Comparison of ENCODE assay signal across 20 mouse cellular contexts in the genomic region with DNA sequence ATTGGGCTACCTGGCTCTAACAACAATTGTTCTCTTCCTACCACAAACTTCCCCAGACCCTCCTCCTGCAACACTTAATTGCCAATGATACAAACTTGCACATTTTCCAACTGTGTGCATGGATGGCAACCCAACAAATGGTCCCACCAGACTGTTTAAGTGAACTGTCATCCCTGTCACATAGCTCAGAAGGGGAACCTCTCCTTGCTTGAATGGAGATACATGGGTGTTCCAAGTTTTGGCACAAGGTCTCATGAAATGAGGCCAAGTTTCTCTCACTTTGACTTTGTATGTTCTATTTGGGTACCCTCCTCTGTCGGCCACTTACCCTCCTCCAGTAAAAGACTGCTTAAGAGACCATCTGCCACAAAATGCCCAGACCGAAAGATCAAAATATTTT.
DNase-seq lines count a peak whose midpoint lies in the region; ATAC-seq and TF ChIP-seq lines count a peak whose summit lies in the region.
"Had no signal": no experiment of that assay in that cellular context is flagged by ENCODE, and none has a peak within 500 bp of the region (broad histone marks: within the 10 kb centered on the region; RNA-seq: fewer than 3 reads in every experiment).

No protein-coding gene starts in this region.

- peak; percentile 30 to 48 for DNase-seq in cerebellum, postnatal 14 days
- DNase-seq in cerebellum, postnatal 25 days, result no peak
- DNase-seq in heart, embryonic 10.5 days (ENCODE audit: low spot score), result peak; percentile 72
- no peak for DNase-seq in heart, adult 8-10 months (ENCODE audit: low spot score)
- DNase-seq in midbrain, postnatal 0 days (ENCODE audit: low spot score), result peak; percentile 33
- DNase-seq in thymus, adult 2 months, result no peak
- DNase-seq: adrenal gland, postnatal 14 days; cerebellum, adult 11-12 months; cerebellum, adult 9-10 months; embryo, embryonic 11 days; gastrocnemius, adult 2 months; gastrocnemius, postnatal 25 days; heart, postnatal 4 days; kidney, adult 8-10 months had no signal

- no peaks in the 10 kb centered on the region for H3K36me3 ChIP-seq in heart, embryonic 10.5 days
- no peaks in the 10 kb centered on the region for H3K36me3 ChIP-seq in midbrain, postnatal 0 days (ENCODE audit: insufficient read depth, low read length)
- no peaks in the 10 kb centered on the region for H3K36me3 ChIP-seq in midbrain, embryonic 16.5 days (ENCODE audit: control insufficient read depth, insufficient read depth, low read length)
- H3K36me3 ChIP-seq in thymus, adult 2 months (ENCODE audit: control insufficient read depth, insufficient read depth, low read length), result no peaks in the 10 kb centered on the region
- H3K36me3 ChIP-seq: embryonic facial prominence, embryonic 15.5 days; hindbrain, embryonic 13.5 days had no signal

- TF ChIP-seq CTCF in midbrain, postnatal 0 days (IDR thresholded peaks at IDR 0.05), result no peak
- no peak for TF ChIP-seq CTCF in thymus, adult 2 months (IDR thresholded peaks at IDR 0.05; ENCODE audit: borderline replicate concordance, control insufficient read depth, extremely low read depth, insufficient read depth, low read length, poor library complexity)

- TF ChIP-seq POLR2A in thymus, adult 2 months (IDR thresholded peaks at IDR 0.05; ENCODE audit: control insufficient read depth, extremely low read depth, insufficient read depth, low read length, poor library complexity), result no peak

- no peak overlapping the region for H3K27ac ChIP-seq in heart, embryonic 10.5 days
- H3K27ac ChIP-seq in midbrain, postnatal 0 days (ENCODE audit: low read depth, low read length), result no peak overlapping the region
- no peak overlapping the region for H3K27ac ChIP-seq in midbrain, embryonic 16.5 days (ENCODE audit: low read length)
- H3K27ac ChIP-seq in thymus, adult 2 months (ENCODE audit: control insufficient read depth, insufficient read depth, low read length), result no peak overlapping the region
- H3K27ac ChIP-seq: embryonic facial prominence, embryonic 15.5 days; gastrocnemius, adult 2 months; hindbrain, embryonic 13.5 days had no signal

- H3K4me3 ChIP-seq in heart, embryonic 10.5 days, result no peak overlapping the region
- no peak overlapping the region for H3K4me3 ChIP-seq in midbrain, postnatal 0 days (ENCODE audit: low read depth, low read length)
- no peak overlapping the region for H3K4me3 ChIP-seq in midbrain, embryonic 16.5 days (ENCODE audit: low read depth, low read length)
- H3K4me3 ChIP-seq in thymus, adult 2 months (ENCODE audit: control insufficient read depth, insufficient read depth, low read length), result no peak overlapping the region
- H3K4me3 ChIP-seq: embryonic facial prominence, embryonic 15.5 days; erythroblast, embryonic 14.5 days; gastrocnemius, adult 2 months; hindbrain, embryonic 13.5 days had no signal

- no peaks in the 10 kb centered on the region for H3K27me3 ChIP-seq in heart, embryonic 10.5 days (ENCODE audit: insufficient read depth, poor library complexity, severe bottlenecking)
- H3K27me3 ChIP-seq in midbrain, postnatal 0 days (ENCODE audit: insufficient read depth, low read length), result no peaks in the 10 kb centered on the region
- no peaks in the 10 kb centered on the region for H3K27me3 ChIP-seq in midbrain, embryonic 16.5 days (ENCODE audit: control insufficient read depth, insufficient read depth, low read depth, low read length)
- no peaks in the 10 kb centered on the region for H3K27me3 ChIP-seq in thymus, adult 2 months (ENCODE audit: control insufficient read depth, insufficient read depth, low read length)
- H3K27me3 ChIP-seq: embryonic facial prominence, embryonic 15.5 days; hindbrain, embryonic 13.5 days had no signal

- H3K9ac ChIP-seq in midbrain, postnatal 0 days (replicated peaks; ENCODE audit: low read length, poor library complexity, severe bottlenecking), result no peak overlapping the region
- H3K9ac ChIP-seq in midbrain, embryonic 16.5 days (ENCODE audit: low read depth, low read length), result no peak overlapping the region
- H3K9ac ChIP-seq: embryonic facial prominence, embryonic 15.5 days; hindbrain, embryonic 13.5 days had no signal

- H3K4me2 ChIP-seq in midbrain, postnatal 0 days (ENCODE audit: low read depth, low read length, poor library complexity, severe bottlenecking), result no peak overlapping the region
- no peak overlapping the region for H3K4me2 ChIP-seq in midbrain, embryonic 16.5 days (ENCODE audit: low read length)
- H3K4me2 ChIP-seq: embryonic facial prominence, embryonic 15.5 days; hindbrain, embryonic 13.5 days had no signal

- H3K4me1 ChIP-seq in heart, embryonic 10.5 days, result no peaks in the 10 kb centered on the region
- no peaks in the 10 kb centered on the region for H3K4me1 ChIP-seq in midbrain, postnatal 0 days (ENCODE audit: insufficient read depth, low read length)
- H3K4me1 ChIP-seq in midbrain, embryonic 16.5 days (ENCODE audit: control insufficient read depth, insufficient read depth, low read length), result no peaks in the 10 kb centered on the region
- no peaks in the 10 kb centered on the region for H3K4me1 ChIP-seq in thymus, adult 2 months (replicated peaks; ENCODE audit: control insufficient read depth, insufficient read depth, low read length)
- H3K4me1 ChIP-seq: embryonic facial prominence, embryonic 15.5 days; hindbrain, embryonic 13.5 days had no signal

- ATAC-seq in midbrain, postnatal 0 days (ENCODE audit: low FRiP score), result no peak
- ATAC-seq in midbrain, embryonic 16.5 days, result no peak
- ATAC-seq: inflammation-experienced regulatory T-cells, adult 6 months; intestine, postnatal 0 days had no signal

- H3K9me3 ChIP-seq in heart, embryonic 10.5 days, result no peaks in the 10 kb centered on the region
- no peaks in the 10 kb centered on the region for H3K9me3 ChIP-seq in midbrain, postnatal 0 days (ENCODE audit: low read length)
- H3K9me3 ChIP-seq in midbrain, embryonic 16.5 days (replicated peaks; ENCODE audit: control insufficient read depth, low read length, poor library complexity, severe bottlenecking), result no peaks in the 10 kb centered on the region
- H3K9me3 ChIP-seq: embryonic facial prominence, embryonic 15.5 days; hindbrain, embryonic 13.5 days had no signal

- WGBS in heart, embryonic 10.5 days, result 83% methylated on average over 2 of the region's 2 CpGs
- 83% methylated on average over 2 of the region's 2 CpGs for WGBS in midbrain, postnatal 0 days
- 87% methylated on average over 2 of the region's 2 CpGs for WGBS in midbrain, embryonic 16.5 days
- WGBS in thymus, adult 2 months, result 94% methylated on average over 2 of the region's 2 CpGs

Comparison
In these comparisons a context has a peak if more than half of its experiments do, and no peak if none do; other contexts are left out.
1. DNase-seq: peak in cerebellum, postnatal 14 days (2 of 2), heart, embryonic 10.5 days (single experiment) and midbrain, postnatal 0 days (single experiment); none in cerebellum, postnatal 25 days (0 of 2), heart, adult 8-10 months (single experiment) and thymus, adult 2 months (single experiment).